Mouse (Mus musculus) urinary bladder, postnatal 14 days (tissue): ENCODE results near the gene Samd5.
A peak's percentile ranks its signal among the peaks of the same experiment; 100 is the strongest.

Experiments
- DNase-seq: peaks from one replicate; pipeline ENCODE4 v3.0.0; 2021; ENCODE audit warnings: low spot score

Gene Samd5

DNA sequence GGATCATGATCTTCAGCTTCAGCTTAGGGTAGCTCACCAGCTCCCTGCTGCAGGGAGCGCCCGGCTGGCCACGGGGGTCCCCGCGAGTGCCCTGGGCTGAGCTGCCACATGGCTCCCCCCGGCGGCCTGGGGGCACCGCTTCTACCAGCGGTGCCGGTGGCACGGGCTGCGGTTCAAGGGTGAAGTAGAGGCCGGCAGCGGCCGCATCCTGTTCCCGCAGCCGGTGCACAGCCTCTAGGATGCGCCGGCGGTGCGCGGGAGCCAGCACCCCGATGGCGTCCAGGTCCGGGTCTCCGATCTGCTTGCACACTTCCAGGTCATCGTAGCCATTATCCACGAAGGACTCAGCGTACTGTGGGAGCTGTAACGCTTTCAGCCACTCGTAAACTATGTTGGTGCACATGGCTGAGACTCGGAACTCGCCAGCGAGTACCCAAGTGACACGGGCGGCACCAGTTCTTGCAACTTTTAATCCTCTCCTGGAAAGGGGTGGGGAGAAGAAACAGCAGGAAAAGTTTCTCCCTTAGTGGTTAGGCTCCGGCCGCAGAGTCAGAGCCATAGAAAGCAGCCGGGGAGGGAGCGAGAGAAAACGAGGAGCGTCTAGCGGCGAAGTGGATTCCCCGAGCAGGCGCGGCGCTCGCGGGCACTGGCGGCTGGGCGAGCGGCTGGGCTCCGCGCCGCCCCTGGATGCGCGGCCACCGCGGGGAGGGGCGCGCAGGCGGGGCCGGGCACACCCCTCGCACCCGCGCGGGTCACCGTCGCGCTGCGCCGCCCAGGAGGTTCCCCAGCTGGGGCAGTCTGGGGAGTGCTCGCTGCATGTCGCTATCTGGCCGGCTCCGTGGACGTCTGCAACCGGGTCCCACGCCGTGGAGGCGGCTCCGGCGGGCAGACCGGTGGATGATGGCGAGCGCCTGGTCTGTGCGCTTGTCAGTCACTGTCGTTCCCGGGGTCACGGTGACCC, at the start of gene Samd5:
Samd5 (minus strand) TSS at position 648 of the 961 bp plus-strand sequence.
- DNase-seq = peak; percentile 52

- DNase-seq = no peak
Measured at GRCm38 (mm10) chr10:9722519-9723303, 47.7 kb upstream of the Samd5 start.

- DNase-seq = no peak
Measured at GRCm38 (mm10) chr10:9720027-9720426, 45.0 kb upstream of the Samd5 start.

GRCm38 (mm10) chr10:9718086-9718485, 43.1 kb upstream of the Samd5 start:
- DNase-seq = peak; percentile 8

DNA sequence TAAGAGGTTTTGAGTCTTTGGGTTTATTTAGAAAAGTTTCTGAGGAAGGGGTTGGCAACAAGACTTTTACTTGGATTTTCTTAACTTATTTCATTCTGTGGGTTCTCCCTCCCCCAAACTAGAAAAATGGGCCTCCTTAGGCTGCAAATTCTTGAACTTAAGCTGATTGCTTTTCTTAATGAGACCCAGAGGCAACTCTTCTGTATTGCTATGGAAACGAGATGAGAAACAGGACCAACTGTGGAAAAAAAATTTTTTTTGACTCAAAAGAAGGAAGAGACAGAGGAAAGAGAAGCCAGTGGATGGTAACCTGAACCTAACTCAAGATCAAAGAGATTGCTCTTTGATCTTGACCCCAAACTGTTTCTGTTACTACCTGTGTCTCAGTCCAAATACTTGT, 29.9 kb upstream of the Samd5 start:
- DNase-seq = no peak

DNA sequence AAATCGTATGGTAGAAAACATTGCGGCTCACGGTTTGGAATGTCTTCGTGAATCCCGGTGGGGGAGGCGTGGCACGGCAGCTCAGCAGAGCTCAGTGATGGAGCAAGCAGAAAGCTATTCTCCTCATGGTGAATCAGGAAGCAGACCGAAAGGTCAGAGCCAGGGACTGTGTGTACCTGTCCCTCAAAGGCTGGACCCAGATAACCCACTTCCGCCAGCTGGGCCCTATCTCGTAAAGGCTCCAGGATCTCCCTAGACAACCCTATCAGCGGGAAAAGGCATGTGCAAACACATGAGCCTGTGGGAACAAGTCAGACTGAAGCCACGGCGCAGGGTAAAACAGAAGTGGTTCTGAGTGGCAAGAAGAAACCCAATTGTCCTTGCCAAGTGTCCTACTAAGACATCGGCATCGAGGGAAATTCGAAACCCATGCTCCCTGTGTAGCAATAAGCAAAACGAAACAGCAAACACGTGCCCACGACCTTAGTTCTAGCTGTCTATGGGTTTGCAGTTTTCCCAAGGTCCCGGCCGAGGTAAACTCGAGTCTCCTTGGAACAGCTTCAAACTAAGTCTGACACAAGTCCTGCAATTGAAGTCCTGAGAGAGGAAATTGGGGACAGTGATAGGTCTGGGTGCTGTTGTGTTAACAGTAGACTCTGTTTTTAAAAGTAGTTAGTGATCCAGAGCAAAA, 24.2 kb upstream of the Samd5 start:
- peak; percentile 68 for DNase-seq

DNA sequence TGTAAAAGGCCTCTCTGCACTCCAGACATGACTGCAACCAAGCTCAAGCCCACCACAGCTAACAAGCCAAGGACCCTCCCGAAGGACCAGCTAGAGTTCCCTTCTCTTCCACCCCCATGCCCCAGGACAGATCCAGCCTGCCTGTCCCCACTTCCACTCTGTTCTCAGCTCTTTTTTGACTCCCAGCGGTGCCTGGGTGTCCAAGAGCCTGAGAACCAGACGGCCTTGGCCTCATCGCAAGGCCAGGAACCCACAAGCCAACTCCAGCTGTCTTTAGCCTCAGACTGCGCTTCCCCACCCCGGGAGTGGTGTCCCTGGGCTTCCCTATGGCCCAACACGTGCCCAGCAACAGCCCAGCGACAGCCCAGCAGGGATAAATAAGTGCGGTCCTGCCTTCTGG, 23.1 kb upstream of the Samd5 start:
- no peak for DNase-seq

GRCm38 (mm10) chr10:9696543-9697141, 21.6 kb upstream of the Samd5 start:
- no peak for DNase-seq

GRCm38 (mm10) chr10:9693990-9694699, 19.1 kb upstream of the Samd5 start:
- no peak for DNase-seq

- DNase-seq = no peak
Measured at GRCm38 (mm10) chr10:9680928-9681327, 5.9 kb upstream of the Samd5 start.

GRCm38 (mm10) chr10:9679911-9680310, 4.9 kb upstream of the Samd5 start:
- no peak for DNase-seq

DNA sequence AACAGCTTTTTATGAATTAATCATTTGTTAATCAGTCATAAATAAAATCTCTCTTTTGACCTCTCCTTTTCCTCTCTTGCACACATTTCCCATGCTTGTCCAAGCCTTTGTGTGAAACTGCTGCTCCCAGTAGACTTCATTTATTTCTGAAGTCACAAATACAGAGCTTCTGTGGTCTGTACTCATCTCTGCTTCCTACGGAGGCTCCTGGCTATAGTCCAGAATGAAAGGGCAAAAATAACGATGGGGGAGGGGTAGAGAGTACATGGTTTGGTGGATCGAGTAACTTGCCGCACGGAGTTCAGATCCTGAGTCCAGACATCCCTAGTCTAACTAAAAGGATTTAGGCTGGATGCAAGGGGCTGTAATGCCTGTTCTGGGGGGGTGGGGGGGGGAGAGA, 3.1 kb upstream of the Samd5 start:
- no peak for DNase-seq

- peak; percentile 76 for DNase-seq
Measured at GRCm38 (mm10) chr10:9676886-9677285, 1.9 kb upstream of the Samd5 start.

DNA sequence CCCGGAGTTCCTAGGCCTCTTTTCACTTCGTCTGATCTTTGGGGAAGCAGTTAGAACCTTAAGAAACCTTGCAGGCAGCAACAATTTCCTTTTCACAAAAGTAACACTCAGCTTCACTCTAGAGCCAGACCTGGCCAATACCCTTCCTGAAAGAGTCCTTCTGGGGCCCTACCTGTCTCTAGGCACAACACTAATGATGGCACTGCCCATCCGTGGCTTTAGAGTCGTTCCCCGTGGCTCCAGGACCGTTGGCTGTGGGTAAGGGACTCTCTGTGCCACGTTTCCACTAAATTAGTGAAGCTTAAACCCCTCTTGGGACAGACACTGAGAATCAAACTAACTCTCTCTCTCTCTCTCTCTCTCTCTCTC, 1.4 kb upstream of the Samd5 start:
- DNase-seq = no peak

DNA sequence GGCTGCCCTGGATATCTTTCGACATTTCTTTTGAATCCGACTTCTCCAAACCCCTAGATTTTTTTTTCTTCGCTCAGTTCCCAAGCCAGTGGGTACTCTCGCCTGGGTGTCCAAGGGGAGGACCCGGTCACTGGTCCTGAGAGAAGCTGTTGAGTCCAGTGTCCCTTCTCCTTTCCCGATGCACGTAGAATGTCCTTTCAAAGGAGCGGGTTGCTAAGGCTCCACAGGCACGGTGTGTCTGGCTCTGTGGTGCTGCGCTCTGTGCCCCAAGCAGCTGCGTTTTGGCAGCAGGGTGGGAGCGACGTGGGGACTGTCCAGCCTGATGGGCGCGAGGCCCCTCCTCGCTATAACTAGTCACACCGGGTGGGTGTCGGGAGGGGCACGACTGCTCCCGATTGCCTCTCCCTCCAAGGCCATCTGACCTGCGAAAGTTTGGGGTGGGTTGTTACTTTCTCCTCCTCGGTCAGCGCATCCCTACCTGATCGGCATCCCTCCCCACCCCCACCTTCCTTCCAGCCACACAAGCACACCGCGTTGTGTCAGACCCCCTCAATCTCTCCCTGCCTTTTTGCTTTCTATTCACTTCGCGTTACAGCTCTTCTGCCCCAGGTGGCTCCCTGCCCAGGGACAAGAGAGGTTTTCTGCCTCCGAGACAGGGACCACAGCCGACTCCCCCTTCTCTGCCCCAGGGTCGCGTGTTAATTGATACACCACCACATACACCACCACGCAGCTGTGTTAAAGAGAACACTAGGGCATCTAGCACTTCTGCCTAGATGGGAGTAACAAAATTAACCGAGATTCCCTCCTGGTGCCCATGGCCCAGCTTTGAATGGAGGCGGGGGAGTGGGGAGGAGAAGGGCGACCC, 776 bp upstream of the Samd5 start:
- DNase-seq = no peak

DNA sequence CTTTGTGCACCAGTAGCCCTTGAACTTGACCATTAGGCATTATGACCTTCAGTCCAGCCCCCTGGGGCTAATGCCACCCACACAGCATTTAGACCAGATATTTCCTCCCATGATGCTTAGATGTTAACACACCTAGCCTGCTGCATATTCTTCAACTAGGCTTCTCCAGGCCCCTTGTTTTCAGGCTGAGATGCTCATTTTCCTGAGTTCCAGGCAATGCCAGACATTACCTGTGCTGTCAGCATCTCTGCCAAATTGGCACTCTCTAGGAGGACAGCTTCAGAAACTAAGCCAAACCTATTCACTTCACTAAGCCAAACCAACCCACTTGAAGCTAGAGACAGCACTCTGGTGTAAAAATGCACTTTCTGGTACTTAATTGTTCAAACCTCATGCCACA, 1.7 kb downstream of the Samd5 start:
- DNase-seq = no peak

GRCm38 (mm10) chr10:9672751-9673150, 2.3 kb downstream of the Samd5 start:
- no peak for DNase-seq

DNA sequence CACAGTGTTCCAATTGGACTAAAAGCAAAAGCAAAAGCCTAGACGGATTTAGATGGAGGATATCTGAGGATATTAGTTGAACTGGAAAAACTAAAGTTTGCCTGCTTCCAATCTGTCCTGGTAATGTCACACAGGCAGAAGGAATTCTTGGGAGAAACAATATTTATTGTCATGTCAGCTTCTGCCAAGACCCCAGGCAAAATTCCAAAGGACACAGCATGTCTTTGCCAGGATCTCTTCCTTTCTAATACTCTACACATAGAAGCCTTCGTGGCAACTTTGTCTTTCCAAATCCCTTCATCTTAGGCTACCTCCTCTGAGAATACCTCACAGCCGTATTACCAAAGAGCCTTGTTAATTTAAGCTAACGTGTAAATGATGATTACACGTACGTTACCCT, 4.7 kb downstream of the Samd5 start:
- no peak for DNase-seq

- DNase-seq = no peak
Measured at GRCm38 (mm10) chr10:9668791-9669190, 6.2 kb downstream of the Samd5 start.

GRCm38 (mm10) chr10:9652946-9653345, 22.1 kb downstream of the Samd5 start:
- DNase-seq = no peak
